Mouse (Mus musculus) mature B cell (primary cell): Measurements from ENCODE around the gene Klhl12.

Source experiments
- in situ Hi-C: fragments of 300-500 bp; cut with MboI; formaldehyde crosslinking; loops from 2 replicates; pipeline ENCODE4 v1.14.3; 2019

Gene Klhl12

GRCm38 (mm10) chr1:134450201-134450600, 5.1 kb upstream of the Klhl12 start:
- in situ Hi-C loops = no loop called here

- in situ Hi-C loops = no loop called here
Observed at GRCm38 (mm10) chr1:134450986-134451385, 4.3 kb upstream of the Klhl12 start.

GRCm38 (mm10) chr1:134456060-134456459, 729 bp downstream of the Klhl12 start:
- in situ Hi-C loops = no loop called here

- in situ Hi-C loops = no loop called here
Observed at GRCm38 (mm10) chr1:134458139-134458727, 2.9 kb downstream of the Klhl12 start.

DNA sequence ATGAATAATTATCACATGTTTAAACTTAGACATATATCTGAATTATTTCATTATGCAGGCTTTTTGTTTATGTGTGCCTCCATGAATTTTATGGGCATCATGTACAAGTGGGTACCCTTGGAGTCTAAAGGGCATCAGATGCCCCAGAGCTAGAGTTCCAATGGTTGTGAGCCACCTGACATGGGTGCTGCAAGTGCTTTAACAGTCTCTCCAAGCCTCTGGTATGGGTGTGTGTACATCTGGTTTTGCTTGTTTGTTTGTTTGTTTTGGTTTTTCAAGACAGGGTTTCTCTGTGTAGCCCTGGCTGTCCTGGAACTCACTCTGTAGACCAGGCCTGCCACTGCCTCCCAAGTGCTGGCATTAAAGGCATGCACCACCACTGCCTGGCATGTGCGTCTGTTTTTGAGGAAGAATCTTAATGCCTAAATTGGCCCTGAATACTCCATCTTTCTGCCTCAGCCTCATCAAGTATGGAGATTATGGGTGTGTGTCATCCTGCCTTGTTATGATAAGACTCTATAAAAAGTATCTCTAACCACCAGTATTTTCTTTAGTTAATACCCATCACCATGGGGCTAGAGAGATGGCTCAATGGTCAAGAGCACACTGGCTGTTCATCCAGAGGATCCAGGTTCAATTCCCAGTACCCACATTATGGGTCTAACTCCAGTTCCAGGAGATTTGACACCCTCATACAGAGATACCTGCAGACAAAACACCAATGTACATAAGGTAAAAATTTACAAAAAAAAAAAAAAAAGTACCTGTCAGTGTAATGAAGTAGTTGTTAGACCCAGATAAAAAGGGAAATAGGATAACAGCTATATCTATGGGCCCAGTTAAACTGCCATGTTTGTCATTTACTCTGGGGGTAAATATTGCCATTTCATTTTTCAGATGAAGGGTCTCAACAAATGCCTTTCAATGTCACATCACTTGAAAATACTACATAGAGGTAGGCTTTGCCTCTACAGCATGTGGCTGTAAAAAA, 5.3 kb downstream of the Klhl12 start:
- in situ Hi-C loops = no loop called here

DNA sequence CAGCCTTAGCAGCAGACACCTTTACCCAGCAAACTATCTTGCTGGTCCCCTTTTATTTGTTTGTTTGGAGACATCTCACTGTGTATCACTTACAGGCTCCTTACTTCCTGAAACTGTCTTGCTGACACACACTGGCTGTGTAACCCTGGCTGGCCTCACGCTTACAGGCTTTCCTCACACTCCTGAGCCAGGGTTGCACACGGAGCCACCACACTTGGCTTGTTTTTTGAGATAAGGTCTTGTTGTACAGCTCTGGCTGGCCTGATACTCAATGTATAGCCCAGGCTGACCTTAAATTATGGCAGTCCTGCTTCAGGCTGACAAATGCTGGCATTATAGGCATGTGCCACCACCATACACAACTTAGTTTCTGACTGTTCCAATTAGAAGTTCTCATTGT, 29.3 kb downstream of the Klhl12 start:
- in situ Hi-C loops = no loop called here

DNA sequence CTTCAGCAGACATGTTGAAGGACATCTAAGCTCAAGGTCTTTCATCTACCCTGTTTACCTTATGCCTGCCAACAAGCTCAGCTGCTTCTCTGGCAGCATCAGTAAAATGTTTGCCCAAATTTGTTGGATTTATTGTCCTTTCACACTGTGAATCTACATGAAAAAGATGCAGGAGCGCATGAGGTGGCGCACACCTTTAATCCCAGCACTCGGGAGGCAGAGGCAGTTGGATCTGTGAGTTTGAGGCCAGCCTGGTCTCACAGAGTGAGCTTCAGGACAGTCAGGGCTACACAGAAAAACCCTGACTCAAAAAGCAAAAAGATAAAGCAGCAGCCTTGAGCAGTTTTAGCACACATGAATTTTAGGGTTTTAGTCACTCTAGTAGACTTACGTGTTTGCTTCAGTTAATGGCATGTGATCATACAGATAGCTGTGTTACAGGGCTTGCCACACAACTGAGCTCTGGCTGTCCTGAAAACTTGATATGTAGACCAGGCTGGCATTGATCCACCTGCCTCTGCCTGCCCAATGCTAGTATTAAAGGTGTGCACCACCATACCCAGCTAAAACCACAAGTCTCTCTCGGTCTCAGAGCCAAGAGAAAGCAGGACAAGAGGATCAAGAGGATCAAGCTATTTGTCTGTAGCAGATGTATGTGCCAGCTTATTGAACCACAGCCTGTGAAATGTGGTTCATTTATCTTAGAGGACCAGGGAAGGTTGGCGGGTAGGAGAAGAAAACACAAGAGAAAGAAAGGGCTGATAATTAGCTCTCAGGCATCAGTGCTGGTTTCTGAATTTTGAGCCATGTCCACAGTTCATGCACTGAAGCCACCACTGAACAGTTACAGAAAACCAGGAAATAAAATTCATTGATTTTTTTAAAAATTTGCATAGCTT, 35.8 kb downstream of the Klhl12 start:
- in situ Hi-C loops = no loop called here

DNA sequence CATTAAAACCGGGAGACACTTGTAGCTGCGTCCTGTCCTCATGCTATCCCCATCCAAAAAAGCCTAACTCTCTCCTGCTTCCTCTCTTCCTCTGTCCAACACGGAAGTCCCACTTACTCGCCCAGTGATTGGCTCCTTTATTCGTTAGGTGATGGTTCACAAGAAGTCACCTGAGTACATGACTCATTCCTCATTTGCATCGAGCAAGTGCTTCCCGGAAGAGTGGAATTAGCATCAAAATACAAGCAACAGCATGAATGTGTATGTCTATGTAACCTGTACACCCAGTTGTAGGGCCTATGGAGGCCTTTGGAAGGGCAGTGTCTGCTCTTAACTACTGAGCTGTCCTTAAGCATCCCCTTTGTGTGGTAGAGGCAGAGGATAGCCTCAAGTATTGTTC, 36.9 kb downstream of the Klhl12 start:
- in situ Hi-C loops = no loop called here

- in situ Hi-C loops = no loop called here
Observed at GRCm38 (mm10) chr1:134493496-134493895, 38.2 kb downstream of the Klhl12 start.

DNA sequence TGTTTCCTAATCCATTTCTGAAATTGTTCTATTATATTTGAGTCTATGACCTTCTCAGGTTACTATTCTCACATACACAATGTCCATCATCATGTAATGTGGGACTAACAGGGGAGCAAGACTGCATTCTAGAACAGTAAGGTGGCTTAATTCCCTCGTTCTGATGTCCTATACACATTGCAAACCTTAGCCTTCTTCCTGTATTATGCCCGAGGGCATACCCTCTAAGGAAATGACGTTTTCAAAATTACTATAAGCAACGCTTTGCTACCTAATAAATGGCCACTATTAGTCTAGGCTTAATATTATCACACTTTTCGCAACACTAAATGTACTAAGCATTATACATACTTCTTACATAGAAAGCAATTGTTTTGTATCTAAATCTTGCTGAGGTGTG, 38.6 kb downstream of the Klhl12 start:
- in situ Hi-C loops = no loop called here

- in situ Hi-C loops = no loop called here
Observed at GRCm38 (mm10) chr1:134494428-134495215, 39.3 kb downstream of the Klhl12 start, which contains the start of gene Rabif. Gene Rabif, plus strand, starts transcription at chr1:134494648.

DNA sequence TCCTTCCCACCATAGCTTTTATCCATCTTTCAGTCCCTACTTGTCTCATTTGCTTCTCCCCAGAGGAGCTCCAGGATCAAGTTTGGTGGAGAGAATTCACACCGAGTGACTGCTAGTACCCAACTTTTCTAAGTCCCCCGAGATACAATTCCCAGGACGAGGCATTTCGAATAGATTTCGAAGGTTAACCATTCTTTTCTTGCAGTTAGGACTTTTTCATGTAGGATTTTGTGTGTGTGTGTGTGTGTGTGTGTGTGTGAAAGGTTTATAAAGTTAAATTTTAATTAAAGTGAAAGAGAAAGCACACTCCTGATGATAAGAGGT, 39.8 kb downstream of the Klhl12 start:
- in situ Hi-C loops = no loop called here

DNA sequence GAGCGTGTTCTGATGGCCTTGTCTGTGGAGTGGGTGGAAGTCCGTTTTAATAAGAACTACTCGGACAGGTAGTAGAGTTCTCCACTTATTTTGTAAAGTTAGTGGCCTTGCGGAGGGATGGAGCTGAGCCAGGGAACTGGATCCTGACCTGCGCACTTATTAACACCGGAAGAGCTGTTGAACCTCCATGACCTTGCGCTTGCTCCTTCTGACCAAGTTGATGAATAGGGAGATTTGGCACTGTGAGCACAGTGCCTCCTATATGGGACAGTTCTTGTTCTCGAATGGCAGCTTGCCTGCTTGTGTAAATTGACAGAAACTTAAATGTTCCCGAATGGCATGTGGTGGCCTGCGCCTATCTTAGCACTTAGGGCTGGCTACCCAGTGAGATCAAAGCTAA, 40.7 kb downstream of the Klhl12 start:
- in situ Hi-C loops = no loop called here

DNA sequence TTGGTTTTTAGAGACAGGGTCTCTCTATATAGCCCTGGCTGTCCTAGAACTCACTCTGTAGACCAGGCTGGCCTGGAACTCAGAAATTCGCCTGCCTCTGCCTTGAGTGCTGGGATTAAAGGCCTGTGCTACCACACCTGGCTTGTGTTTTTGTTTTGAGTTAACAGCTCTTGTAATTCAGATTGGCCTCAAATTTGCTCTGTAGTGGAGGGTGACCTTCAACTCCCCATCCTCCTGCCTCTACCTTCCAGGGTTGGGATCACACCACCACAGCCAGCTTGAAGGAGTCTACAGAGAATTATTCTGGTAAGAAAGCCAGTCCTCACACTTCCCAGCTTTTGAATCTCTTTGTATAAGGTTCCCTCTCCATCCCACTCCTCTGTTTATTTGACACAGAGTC, 45.6 kb downstream of the Klhl12 start:
- in situ Hi-C loops = no loop called here

GRCm38 (mm10) chr1:134506201-134506600, 50.9 kb downstream of the Klhl12 start:
- in situ Hi-C loops = no loop called here

GRCm38 (mm10) chr1:134510018-134510417, 54.7 kb downstream of the Klhl12 start:
- in situ Hi-C loops = no loop called here

DNA sequence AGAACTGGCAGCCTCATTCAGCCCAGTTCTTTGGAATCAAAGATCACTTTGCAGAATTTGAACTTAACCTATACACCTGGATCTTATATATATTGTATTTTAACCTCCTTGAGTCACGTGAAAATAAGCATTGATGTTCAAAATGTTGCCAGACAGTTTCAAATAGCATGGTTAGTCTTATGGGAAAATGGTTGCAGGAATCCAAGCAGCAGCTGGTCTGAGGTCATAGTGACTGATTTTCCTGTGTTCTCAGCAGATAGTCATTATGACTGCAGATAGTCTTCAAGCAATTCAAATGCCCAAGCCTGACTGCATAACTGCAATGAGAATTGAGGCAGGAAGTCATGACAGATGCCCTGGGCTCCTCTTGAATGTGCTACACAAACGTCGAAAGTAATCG, 56.9 kb downstream of the Klhl12 start:
- in situ Hi-C loops = no loop called here

- in situ Hi-C loops = no loop called here
Observed at GRCm38 (mm10) chr1:134512584-134512983, 57.3 kb downstream of the Klhl12 start.

DNA sequence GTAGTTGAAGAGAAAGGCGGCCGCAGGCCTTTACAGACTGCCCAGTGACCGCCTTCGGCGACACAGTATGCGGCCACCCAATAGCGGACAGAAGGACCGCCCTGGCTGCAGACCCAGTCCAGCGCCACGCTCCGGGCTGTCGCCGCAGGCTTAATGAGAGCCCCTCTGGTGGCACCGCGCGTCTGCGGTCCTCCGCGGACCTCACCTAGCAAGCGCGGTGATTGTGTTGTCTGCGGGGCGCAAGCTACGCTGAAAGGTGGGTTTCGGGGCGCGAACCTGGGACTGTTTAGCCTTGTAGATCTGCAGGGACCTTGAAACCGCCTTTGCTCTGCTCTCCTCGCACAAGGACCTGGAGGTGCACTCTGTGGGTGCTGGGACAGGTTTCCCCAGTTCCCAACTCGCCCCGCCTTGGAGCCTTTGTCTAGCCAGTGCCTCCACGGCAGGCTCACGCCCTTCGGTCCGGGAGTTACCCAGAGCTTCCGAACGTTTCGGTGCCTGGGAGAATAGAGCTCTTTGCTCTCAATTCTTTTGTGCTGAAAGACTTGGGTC, 58.1 kb downstream of the Klhl12 start:
- in situ Hi-C loops = no loop called here

GRCm38 (mm10) chr1:134513876-134514590, 58.7 kb downstream of the Klhl12 start:
- in situ Hi-C loops = no loop called here

GRCm38 (mm10) chr1:134515891-134516290, 60.6 kb downstream of the Klhl12 start:
- in situ Hi-C loops = no loop called here
